Mouse (Mus musculus) forebrain, embryonic 10.5 days (tissue): ENCODE data around the gene Spem2. TPM values are rescaled to one million over a fixed set of nuclear protein-coding genes. Genes with fewer than 3 reads are reported as not detected.

Experiments used
- DNase-seq: peaks from one replicate; pipeline ENCODE4 v3.0.0-alpha.2; 2017; ENCODE audit warnings: low spot score; ENCODE audit errors: extremely low spot score
- H3K27ac ChIP-seq: fragments of 300-500 bp; sonication (generic); 2 replicates; pipeline ENCODE4 v1.5.1; 2016; ENCODE audit warnings: mild to moderate bottlenecking
- H3K27me3 ChIP-seq: fragments of 300-500 bp; sonication (generic); 2 replicates; pipeline ENCODE4 v1.6.1; 2016; ENCODE audit warnings: mild to moderate bottlenecking; ENCODE audit not compliant: poor library complexity, severe bottlenecking
- H3K36me3 ChIP-seq: fragments of 300-500 bp; sonication (generic); replicated peaks from 2 replicates; pipeline ENCODE4 v1.6.1; 2016; ENCODE audit warnings: mild to moderate bottlenecking, moderate library complexity
- H3K4me1 ChIP-seq: fragments of 300-500 bp; sonication (generic); 2 replicates; pipeline ENCODE4 v1.6.1; 2016
- H3K4me3 ChIP-seq: fragments of 300-500 bp; sonication (generic); 2 replicates; pipeline ENCODE4 v1.5.1; 2016; ENCODE audit warnings: mild to moderate bottlenecking, moderate library complexity
- H3K9me3 ChIP-seq: fragments of 300-500 bp; sonication (generic); 2 replicates; pipeline ENCODE4 v1.6.1; 2016; ENCODE audit warnings: mild to moderate bottlenecking, moderate library complexity
- WGBS: fragments of 180-500 bp; shearing (Covaris S2); methylation state at CpG from one replicate; pipeline ENCODE4 v1.1.7; 2016; 5-methylcytosine and 5-hydroxymethylcytosine counted together
- polyA plus RNA-seq: library from polyadenylated mRNA; unstranded; fragments of >200 nt; fragmentation: Nextera tagmentation; extraction: Ambion mirVana; gene quantifications from 2 replicates; pipeline ENCODE4 v1.2.1, GENCODE M21; 2016

Spem2 gene
- polyA plus RNA-seq, 1 experiment from 2014 or later = not detected

GRCm38 (mm10) chr11:69828832-69829231, 10.6 kb upstream of the Spem2 start:
- 75% methylated on average over 5 of the region's 5 CpGs for WGBS
- Histone ChIP-seq H3K9me3 (peaks cover 7% of the 10 kb centered on the region; the same call in 1 of the 2 replicates), H3K4me1 (peaks cover 31% of the 10 kb centered on the region), H3K27me3 (peaks cover 20% of the 10 kb centered on the region), H3K27ac (peak overlapping the region; percentile 35; the same call in 1 of the 2 replicates), H3K4me3 (no peak overlapping the region), H3K36me3 (peaks cover 86% of the 10 kb centered on the region)
- no peak for DNase-seq

GRCm38 (mm10) chr11:69823456-69823855, 5.2 kb upstream of the Spem2 start:
- no peak overlapping the region for H3K27ac ChIP-seq
- H3K4me1 ChIP-seq = peaks cover 7% of the 10 kb centered on the region; the same call in 1 of the 2 replicates

GRCm38 (mm10) chr11:69822080-69822479, 3.8 kb upstream of the Spem2 start, which contains the start of gene Spem1:
Gene Spem1, minus strand, starts transcription at chr11:69822180.
- H3K27ac ChIP-seq = no peak within 1 kb of the TSS
- H3K36me3 ChIP-seq = peaks cover 36% of the 10 kb centered on the region
- peaks cover 17% of the 10 kb centered on the region for H3K9me3 ChIP-seq
- no peak within 1 kb of the TSS for H3K4me3 ChIP-seq
- 90% methylated on average over 3 of the region's 3 CpGs for WGBS
- DNase-seq = no peak
- peaks cover 7% of the 10 kb centered on the region; the same call in 1 of the 2 replicates for H3K4me1 ChIP-seq
- H3K27me3 ChIP-seq = no peaks in the 10 kb centered on the region

More at GRCm38 (mm10) chr11:69823456-69823855, 5.2 kb upstream of the Spem2 start:
- no peak for DNase-seq
- 78% methylated on average over 2 of the region's 2 CpGs for WGBS
- Histone ChIP-seq H3K4me3 (no peak overlapping the region), H3K9me3 (peaks cover 7% of the 10 kb centered on the region; the same call in 1 of the 2 replicates), H3K36me3 (peaks cover 50% of the 10 kb centered on the region), H3K27me3 (no peaks in the 10 kb centered on the region)

- no peaks in the 10 kb centered on the region for H3K4me1 ChIP-seq
- WGBS = 95% methylated on average over 8 of the region's 8 CpGs
- H3K27me3 ChIP-seq = no peaks in the 10 kb centered on the region
- H3K36me3 ChIP-seq = peaks cover 5% of the 10 kb centered on the region
- DNase-seq = no peak
- no peak overlapping the region for H3K27ac ChIP-seq
- no peak overlapping the region for H3K4me3 ChIP-seq
- H3K9me3 ChIP-seq = peaks cover 19% of the 10 kb centered on the region
These were observed 606 bp upstream of the Spem2 start for GRCm38 (mm10) chr11:69818871-69819270.

GRCm38 (mm10) chr11:69816520-69816919, 1.7 kb downstream of the Spem2 start:
- 95% methylated on average over 12 of the region's 12 CpGs for WGBS
- H3K4me1 ChIP-seq = no peaks in the 10 kb centered on the region
- no peak overlapping the region for H3K4me3 ChIP-seq
- no peak overlapping the region for H3K27ac ChIP-seq
- H3K36me3 ChIP-seq = no peaks in the 10 kb centered on the region
- H3K9me3 ChIP-seq = peaks cover 19% of the 10 kb centered on the region
- H3K27me3 ChIP-seq = no peaks in the 10 kb centered on the region
- no peak for DNase-seq

- WGBS = 65% methylated on average over 10 of the region's 10 CpGs
- Histone ChIP-seq H3K4me3 (no peak within 1 kb of the TSS), H3K9me3 (peaks cover 19% of the 10 kb centered on the region), H3K27ac (no peak within 1 kb of the TSS), H3K36me3 (no peaks in the 10 kb centered on the region), H3K27me3 (no peaks in the 10 kb centered on the region), H3K4me1 (no peaks in the 10 kb centered on the region)
- no peak for DNase-seq
These were observed 3.1 kb downstream of the Spem2 start, which contains the start of gene Gm39566 for GRCm38 (mm10) chr11:69815155-69815554. Gene Gm39566, minus strand, starts transcription at chr11:69815298.

GRCm38 (mm10) chr11:69810280-69810679, 8.0 kb downstream of the Spem2 start:
- H3K4me1 ChIP-seq = peaks cover 4% of the 10 kb centered on the region; the same call in 1 of the 2 replicates
- no peak overlapping the region for H3K27ac ChIP-seq
- peaks cover 5% of the 10 kb centered on the region; the same call in 1 of the 2 replicates for H3K9me3 ChIP-seq
- no peak for DNase-seq
- no peak overlapping the region for H3K4me3 ChIP-seq
- peaks cover 28% of the 10 kb centered on the region for H3K27me3 ChIP-seq
- H3K36me3 ChIP-seq = no peaks in the 10 kb centered on the region

- DNase-seq = no peak
- H3K27me3 ChIP-seq = peaks cover 55% of the 10 kb centered on the region
These were observed 10.6 kb downstream of the Spem2 start for GRCm38 (mm10) chr11:69807641-69808040.

GRCm38 (mm10) chr11:69806378-69806777, 11.9 kb downstream of the Spem2 start:
- Histone ChIP-seq H3K4me3 (no peak overlapping the region), H3K36me3 (no peaks in the 10 kb centered on the region), H3K9me3 (peaks cover 5% of the 10 kb centered on the region; the same call in 1 of the 2 replicates), H3K4me1 (peaks cover 43% of the 10 kb centered on the region), H3K27ac (no peak overlapping the region), H3K27me3 (peaks cover 67% of the 10 kb centered on the region)
- 78% methylated on average over 4 of the region's 4 CpGs for WGBS
- DNase-seq = no peak

More at GRCm38 (mm10) chr11:69807641-69808040, 10.6 kb downstream of the Spem2 start:
- 85% methylated on average over 2 of the region's 2 CpGs for WGBS
- no peak overlapping the region for H3K4me3 ChIP-seq
- peaks cover 30% of the 10 kb centered on the region for H3K4me1 ChIP-seq
- no peaks in the 10 kb centered on the region for H3K36me3 ChIP-seq
- H3K9me3 ChIP-seq = peaks cover 5% of the 10 kb centered on the region; the same call in 1 of the 2 replicates
- H3K27ac ChIP-seq = no peak overlapping the region

- H3K36me3 ChIP-seq = no peaks in the 10 kb centered on the region
- DNase-seq = no peak
- H3K9me3 ChIP-seq = peaks cover 5% of the 10 kb centered on the region; the same call in 1 of the 2 replicates
- H3K27ac ChIP-seq = peak within 1 kb of the TSS; percentile 20; the same call in 1 of the 2 replicates
- peak within 1 kb of the TSS; percentile 58 for H3K4me3 ChIP-seq
- peaks cover 79% of the 10 kb centered on the region for H3K27me3 ChIP-seq
- peaks cover 54% of the 10 kb centered on the region for H3K4me1 ChIP-seq
- 5% methylated on average over 29 of the region's 29 CpGs for WGBS
These were observed 13.0 kb downstream of the Spem2 start, which contains the start of gene Tmem102 for GRCm38 (mm10) chr11:69804972-69805909. Gene Tmem102, minus strand, starts transcription at chr11:69805624.

- H3K36me3 ChIP-seq = no peaks in the 10 kb centered on the region
- 0 out of 2 replicates have a peak overlapping the region, but pooled peaks have one; percentile 20 for H3K27ac ChIP-seq
- H3K4me1 ChIP-seq = peaks cover 60% of the 10 kb centered on the region
- DNase-seq = no peak
- WGBS = 4% methylated on average over 12 of the region's 12 CpGs
- peaks cover 5% of the 10 kb centered on the region; the same call in 1 of the 2 replicates for H3K9me3 ChIP-seq
- peak overlapping the region; percentile 58; the same call in 1 of the 2 replicates for H3K4me3 ChIP-seq
- peaks cover 85% of the 10 kb centered on the region for H3K27me3 ChIP-seq
These were observed 13.7 kb downstream of the Spem2 start for GRCm38 (mm10) chr11:69804652-69804940.

- no peaks in the 10 kb centered on the region for H3K36me3 ChIP-seq
- 1% methylated on average over 60 of the region's 60 CpGs for WGBS
- H3K27me3 ChIP-seq = peaks cover 91% of the 10 kb centered on the region
- H3K4me1 ChIP-seq = peaks cover 66% of the 10 kb centered on the region
- peak overlapping the region; percentile 72 for H3K27ac ChIP-seq
- peak overlapping the region; percentile 58 for H3K4me3 ChIP-seq
- H3K9me3 ChIP-seq = peaks cover 5% of the 10 kb centered on the region; the same call in 1 of the 2 replicates
- DNase-seq = peak; percentile 66
These were observed 14.2 kb downstream of the Spem2 start for GRCm38 (mm10) chr11:69803786-69804651.
